Mouse (Mus musculus) limb, embryonic 14.5 days (tissue): ENCODE measurements around the gene Nmb. TPM values are rescaled to one million over a fixed set of nuclear protein-coding genes. Genes with fewer than 3 reads are reported as not detected.
A peak's percentile ranks its signal among the peaks of the same experiment; 100 is the strongest.

Source experiments
- ATAC-seq: fragments of 200-750 bp; cut with Nextera tagmentation; 2 replicates; pipeline ENCODE4 v1.8.0; 2017; ENCODE audit warnings: low read depth, moderate number of reproducible peaks, moderate TSS enrichment; ENCODE audit not compliant: low FRiP score
- DNase-seq: peaks from one replicate; pipeline ENCODE4 v3.0.0-alpha.2; 2015; ENCODE audit warnings: low spot score
- H3K27ac ChIP-seq: fragments of 300-500 bp; sonication (generic); replicated peaks from 2 replicates; pipeline ENCODE4 v1.5.1; 2014; ENCODE audit warnings: low read depth, mild to moderate bottlenecking, low read length, moderate library complexity, mixed read lengths
- H3K27me3 ChIP-seq: fragments of 300-500 bp; sonication (generic); 2 replicates; pipeline ENCODE4 v1.6.1; 2014; ENCODE audit warnings: low read length, mixed read lengths; ENCODE audit not compliant: control insufficient read depth, insufficient read depth
- H3K36me3 ChIP-seq: fragments of 300-500 bp; sonication (generic); 2 replicates; pipeline ENCODE4 v1.6.1; 2014; ENCODE audit warnings: mild to moderate bottlenecking, low read length, moderate library complexity, mixed read lengths; ENCODE audit not compliant: control insufficient read depth, insufficient read depth
- H3K4me1 ChIP-seq: fragments of 300-500 bp; sonication (generic); 2 replicates; pipeline ENCODE4 v1.6.1; 2014; ENCODE audit warnings: antibody characterized with exemption, low read length, mixed read lengths; ENCODE audit not compliant: control insufficient read depth, insufficient read depth
- H3K4me2 ChIP-seq: fragments of 300-500 bp; sonication (generic); replicated peaks from 2 replicates; pipeline ENCODE4 v1.6.1; 2014; ENCODE audit warnings: low read depth, mild to moderate bottlenecking, low read length, moderate library complexity; ENCODE audit not compliant: severe bottlenecking
- H3K4me3 ChIP-seq: fragments of 300-500 bp; sonication (generic); replicated peaks from 2 replicates; pipeline ENCODE4 v1.5.1; 2014; ENCODE audit warnings: low read length
- H3K9ac ChIP-seq: fragments of 300-500 bp; sonication (generic); 2 replicates; pipeline ENCODE4 v1.6.1; 2014; ENCODE audit warnings: mild to moderate bottlenecking, low read depth, low read length, moderate library complexity; ENCODE audit not compliant: severe bottlenecking
- H3K9me3 ChIP-seq: fragments of 300-500 bp; sonication (generic); 2 replicates; pipeline ENCODE4 v1.6.1; 2016; ENCODE audit warnings: low read length; ENCODE audit not compliant: control insufficient read depth
- POLR2A ChIP-seq: fragments of 200-500 bp; IDR thresholded peaks from 2 replicates; pipeline ENCODE4 v1.8.0; 2012; ENCODE audit warnings: inconsistent platforms, mild to moderate bottlenecking, moderate library complexity, borderline replicate concordance; ENCODE audit not compliant: insufficient read depth, insufficient read length; ENCODE audit errors: extremely low read depth
- WGBS: fragments of 180-500 bp; shearing (Covaris S2); extraction: QIAGEN DNeasy Blood & Tissue Kit; methylation state at CpG from one replicate; pipeline ENCODE4 v1.1.7; 2014; 5-methylcytosine and 5-hydroxymethylcytosine counted together
- polyA plus RNA-seq, 2 experiments: library from polyadenylated mRNA; depleted of rRNA in 1 of 2; stranded (reverse) in 1 of 2; unstranded in 1 of 2; fragments of >200 nt; fragmentation: Nextera tagmentation in 1 of 2; extraction: Ambion mirVana in 1 of 2; gene quantifications; 2 replicates each; pipeline versions ENCODE4 v1.2.1 to v1.2.3; 2012 to 2014

Gene Nmb
- polyA plus RNA-seq (2012; rRNA removed) = 8.3 and 8.5 TPM in 2 replicates
- 4.9 and 8.1 TPM in 2 replicates for polyA plus RNA-seq (2014; fragmentation: Nextera tagmentation; extraction: Ambion mirVana)

GRCm38 (mm10) chr7:80904921-80905515, at the start of gene Nmb:
Nmb (minus strand) TSS chr7:80905076.
- peak; percentile 75 for DNase-seq
- H3K9ac ChIP-seq = peak within 1 kb of the TSS; percentile 62
- peaks cover 13% of the 10 kb centered on the region for H3K4me1 ChIP-seq
- peak; percentile 69 for ATAC-seq
- WGBS = 3% methylated on average over 18 of the region's 19 CpGs
- no peaks in the 10 kb centered on the region for H3K27me3 ChIP-seq
- no peak within 1 kb of the TSS for H3K27ac ChIP-seq
- peak within 1 kb of the TSS; percentile 44 for H3K4me3 ChIP-seq
- TF ChIP-seq POLR2A = 0 out of 2 replicates have a peak, but pooled peaks have one; percentile 36
- no peaks in the 10 kb centered on the region for H3K9me3 ChIP-seq
- peak within 1 kb of the TSS; percentile 96 for H3K4me2 ChIP-seq
- peaks cover 22% of the 10 kb centered on the region for H3K36me3 ChIP-seq

GRCm38 (mm10) chr7:80954251-80954650, 49.4 kb upstream of the Nmb start:
- DNase-seq (no peak), ATAC-seq (no peak)
- no peaks in the 10 kb centered on the region for H3K4me1 ChIP-seq
- no peak for TF ChIP-seq POLR2A
- H3K9ac ChIP-seq = no peak overlapping the region
- H3K4me2 ChIP-seq = no peak overlapping the region
- no peaks in the 10 kb centered on the region for H3K36me3 ChIP-seq
- 73% methylated on average over 2 of the region's 2 CpGs for WGBS
- H3K4me3 ChIP-seq = no peak overlapping the region
- H3K9me3 ChIP-seq = no peaks in the 10 kb centered on the region
- H3K27me3 ChIP-seq = no peaks in the 10 kb centered on the region
- H3K27ac ChIP-seq = no peak overlapping the region

GRCm38 (mm10) chr7:80952140-80952539, 47.3 kb upstream of the Nmb start:
- Histone ChIP-seq H3K9ac (no peak overlapping the region), H3K27ac (no peak overlapping the region), H3K27me3 (no peaks in the 10 kb centered on the region), H3K4me1 (0 out of 2 replicates have a peak, but pooled peaks cover 2% of the 10 kb centered on the region), H3K9me3 (no peaks in the 10 kb centered on the region), H3K4me3 (no peak overlapping the region), H3K4me2 (no peak overlapping the region), H3K36me3 (no peaks in the 10 kb centered on the region)
- no peak for ATAC-seq
- WGBS = 54% methylated on average over 3 of the region's 3 CpGs
- no peak for DNase-seq
- no peak for TF ChIP-seq POLR2A

- ATAC-seq (no peak), DNase-seq (no peak)
- H3K4me1 ChIP-seq = peaks cover 6% of the 10 kb centered on the region
- H3K27me3 ChIP-seq = no peaks in the 10 kb centered on the region
- no peaks in the 10 kb centered on the region for H3K9me3 ChIP-seq
- no peaks in the 10 kb centered on the region for H3K36me3 ChIP-seq
- H3K4me3 ChIP-seq = no peak overlapping the region
- no peak overlapping the region for H3K27ac ChIP-seq
- no peak overlapping the region for H3K9ac ChIP-seq
- no peak overlapping the region for H3K4me2 ChIP-seq
- WGBS = 86% methylated on average over 4 of the region's 4 CpGs
- TF ChIP-seq POLR2A = no peak
These were observed 46.6 kb upstream of the Nmb start for GRCm38 (mm10) chr7:80951461-80951860.

- no peaks in the 10 kb centered on the region for H3K27me3 ChIP-seq
- TF ChIP-seq POLR2A = peak; percentile 76; the same call in 1 of the 2 replicates
- WGBS = 1% methylated on average over 37 of the region's 44 CpGs
- peaks cover 4% of the 10 kb centered on the region; the same call in 1 of the 2 replicates for H3K36me3 ChIP-seq
- peaks cover 15% of the 10 kb centered on the region for H3K4me1 ChIP-seq
- peak within 1 kb of the TSS; percentile 95 for H3K27ac ChIP-seq
- H3K4me3 ChIP-seq = peak within 1 kb of the TSS; percentile 84
- H3K9me3 ChIP-seq = no peaks in the 10 kb centered on the region
- DNase-seq = peak; percentile 87
- peak within 1 kb of the TSS; percentile 82 for H3K9ac ChIP-seq
- ATAC-seq = peak; percentile 100
- H3K4me2 ChIP-seq = peak within 1 kb of the TSS; percentile 82
These were observed 42.8 kb upstream of the Nmb start, which contains the start of gene Sec11a for GRCm38 (mm10) chr7:80947445-80948350. Sec11a (minus strand) TSS chr7:80947780.
